Mouse (Mus musculus) embryonic facial prominence, embryonic 12.5 days (tissue): ENCODE results near the gene A930017K11Rik. TPM values are rescaled to one million over a fixed set of nuclear protein-coding genes. Genes with fewer than 3 reads are reported as not detected.

Experiments
- ATAC-seq: fragments of 200-750 bp; cut with Nextera tagmentation; 2 replicates; pipeline ENCODE4 v1.8.0; 2017; ENCODE audit not compliant: insufficient number of reproducible peaks, insufficient read depth, low FRiP score, low TSS enrichment
- H3K27ac ChIP-seq: fragments of 300-500 bp; sonication (generic); 2 replicates; pipeline ENCODE4 v1.5.1; 2016; ENCODE audit warnings: mild to moderate bottlenecking
- H3K27me3 ChIP-seq: fragments of 300-500 bp; sonication (generic); 2 replicates; pipeline ENCODE4 v1.6.1; 2016; ENCODE audit warnings: mild to moderate bottlenecking, moderate library complexity
- H3K36me3 ChIP-seq: fragments of 300-500 bp; sonication (generic); 2 replicates; pipeline ENCODE4 v1.6.1; 2016; ENCODE audit warnings: mild to moderate bottlenecking
- H3K4me1 ChIP-seq: fragments of 300-500 bp; sonication (generic); 2 replicates; pipeline ENCODE4 v1.6.1; 2016
- H3K4me2 ChIP-seq: fragments of 300-500 bp; sonication (generic); replicated peaks from 2 replicates; pipeline ENCODE4 v1.6.1; 2016; ENCODE audit warnings: mild to moderate bottlenecking, moderate library complexity
- H3K4me3 ChIP-seq: fragments of 300-500 bp; sonication (generic); 2 replicates; pipeline ENCODE4 v1.5.1; 2016; ENCODE audit warnings: mild to moderate bottlenecking
- H3K9ac ChIP-seq: fragments of 300-500 bp; sonication (generic); 2 replicates; pipeline ENCODE4 v1.6.1; 2016; ENCODE audit warnings: mild to moderate bottlenecking, moderate library complexity
- H3K9me3 ChIP-seq: fragments of 300-500 bp; sonication (generic); 2 replicates; pipeline ENCODE4 v1.6.1; 2016; ENCODE audit warnings: mild to moderate bottlenecking, moderate library complexity
- WGBS: fragments of 180-500 bp; shearing (Covaris S2); methylation state at CpG from one replicate; pipeline ENCODE4 v1.1.7; 2016; 5-methylcytosine and 5-hydroxymethylcytosine counted together
- polyA plus RNA-seq: library from polyadenylated mRNA; unstranded; fragments of >200 nt; fragmentation: Nextera tagmentation; extraction: Ambion mirVana; gene quantifications from 2 replicates; pipeline ENCODE4 v1.2.1, GENCODE M21; 2016

Gene A930017K11Rik
- polyA plus RNA-seq, result 0.14 and 0.20 TPM in 2 replicates

DNA sequence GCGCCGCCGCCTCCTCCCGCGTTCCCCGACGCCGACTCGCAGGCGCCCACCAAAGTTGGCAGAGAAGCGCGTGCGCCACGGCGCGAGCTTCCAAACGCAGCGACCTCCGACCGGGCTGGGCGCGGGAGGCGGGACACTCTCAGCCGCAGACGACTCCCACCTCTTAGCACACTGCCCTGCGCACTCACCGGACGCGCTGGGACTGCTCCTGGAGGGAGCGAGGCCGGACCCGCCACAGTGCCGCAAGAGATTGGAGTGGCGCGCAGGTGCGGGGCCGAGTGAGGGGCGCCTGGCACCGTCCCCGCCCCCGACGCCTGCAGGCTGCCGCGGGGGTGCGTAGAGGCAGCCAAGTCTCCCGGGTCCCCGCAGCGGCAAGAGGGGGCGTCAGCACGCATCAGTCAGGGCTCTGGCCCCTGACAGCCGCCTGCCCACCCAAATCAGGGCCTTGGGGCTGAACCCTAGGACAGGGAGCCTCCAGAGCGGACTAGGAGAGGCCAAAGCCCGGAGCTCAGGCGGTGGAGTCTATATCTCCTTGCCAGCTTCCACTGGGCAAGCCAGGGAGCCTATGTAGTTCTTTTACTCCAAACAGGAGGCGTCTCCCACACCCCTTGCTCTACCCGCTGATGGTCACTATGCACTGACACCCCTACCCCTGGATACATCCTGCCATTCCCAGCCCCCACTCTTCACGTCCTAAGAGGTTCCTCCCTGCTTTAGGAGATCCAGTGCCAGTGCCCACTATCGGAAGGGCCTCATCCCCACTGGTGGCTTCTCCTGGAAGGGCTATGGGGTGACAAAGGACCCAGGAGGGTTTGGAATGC, at the start of gene A930017K11Rik:
A930017K11Rik (minus strand) TSS at position 763 of the 821 bp plus-strand sequence.
- Histone ChIP-seq H3K4me2 (peak within 1 kb of the TSS; percentile 66), H3K4me3 (peak within 1 kb of the TSS; percentile 39), H3K9ac (peak within 1 kb of the TSS; percentile 41; the same call in 1 of the 2 replicates), H3K36me3 (no peaks in the 10 kb centered on the region), H3K9me3 (no peaks in the 10 kb centered on the region), H3K27me3 (peaks cover 50% of the 10 kb centered on the region), H3K27ac (no peak within 1 kb of the TSS), H3K4me1 (peaks cover 15% of the 10 kb centered on the region; the same call in 1 of the 2 replicates)
- ATAC-seq, result no peak
- 2% methylated on average over 58 of the region's 58 CpGs for WGBS

DNA sequence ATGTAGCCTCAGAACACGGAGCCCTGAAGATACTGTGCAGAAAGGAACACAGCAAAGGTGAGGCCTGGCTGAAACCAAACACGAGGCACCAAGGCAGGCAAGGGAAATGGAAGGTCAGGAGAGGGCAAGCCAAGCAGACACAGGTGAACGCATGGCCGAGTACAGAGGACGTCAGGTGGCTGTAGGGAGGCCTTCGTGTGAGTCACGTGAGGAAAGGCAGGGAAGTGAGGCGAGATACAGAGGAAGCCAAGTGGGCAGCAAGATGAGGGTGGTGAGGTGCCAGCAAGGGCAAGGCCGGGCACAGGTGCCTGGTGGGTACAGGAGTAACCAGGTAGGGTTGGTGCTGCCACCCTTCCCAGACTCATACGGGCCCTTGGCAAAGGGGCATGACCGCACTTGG, 46.1 kb upstream of the A930017K11Rik start:
- H3K27me3 ChIP-seq, result no peaks in the 10 kb centered on the region
- peaks cover 78% of the 10 kb centered on the region for H3K36me3 ChIP-seq
- no peak overlapping the region for H3K27ac ChIP-seq
- WGBS, result 90% methylated on average over 11 of the region's 11 CpGs
- no peak overlapping the region for H3K4me3 ChIP-seq
- H3K9me3 ChIP-seq, result no peaks in the 10 kb centered on the region
- no peak for ATAC-seq
- H3K9ac ChIP-seq, result no peak overlapping the region
- H3K4me2 ChIP-seq, result no peak overlapping the region
- H3K4me1 ChIP-seq, result no peaks in the 10 kb centered on the region

DNA sequence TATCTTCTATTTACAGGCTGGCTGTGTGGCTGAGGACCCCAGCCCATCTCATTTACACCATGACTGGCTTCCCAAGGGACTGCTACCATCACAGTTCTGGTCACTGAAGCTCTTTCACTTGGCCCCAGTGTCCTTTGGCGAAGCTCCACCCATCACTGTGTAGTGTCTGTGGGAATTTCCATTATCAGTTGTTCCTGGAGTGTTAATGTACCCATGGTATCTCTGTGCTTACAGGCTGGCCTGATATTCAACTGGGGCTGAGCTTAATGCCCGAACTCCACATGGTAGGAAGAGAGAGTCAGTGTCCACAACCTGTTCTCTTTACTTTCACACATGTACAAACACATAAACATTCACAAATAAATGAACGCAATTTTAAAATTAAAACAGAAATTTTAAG, 41.1 kb upstream of the A930017K11Rik start:
- no peak overlapping the region for H3K4me2 ChIP-seq
- H3K9me3 ChIP-seq, result no peaks in the 10 kb centered on the region
- no peak overlapping the region for H3K9ac ChIP-seq
- no peak for ATAC-seq
- WGBS, result 90% methylated on average over 3 of the region's 3 CpGs
- H3K36me3 ChIP-seq, result peaks cover 88% of the 10 kb centered on the region
- no peaks in the 10 kb centered on the region for H3K27me3 ChIP-seq
- no peak overlapping the region for H3K27ac ChIP-seq
- no peaks in the 10 kb centered on the region for H3K4me1 ChIP-seq
- no peak overlapping the region for H3K4me3 ChIP-seq

DNA sequence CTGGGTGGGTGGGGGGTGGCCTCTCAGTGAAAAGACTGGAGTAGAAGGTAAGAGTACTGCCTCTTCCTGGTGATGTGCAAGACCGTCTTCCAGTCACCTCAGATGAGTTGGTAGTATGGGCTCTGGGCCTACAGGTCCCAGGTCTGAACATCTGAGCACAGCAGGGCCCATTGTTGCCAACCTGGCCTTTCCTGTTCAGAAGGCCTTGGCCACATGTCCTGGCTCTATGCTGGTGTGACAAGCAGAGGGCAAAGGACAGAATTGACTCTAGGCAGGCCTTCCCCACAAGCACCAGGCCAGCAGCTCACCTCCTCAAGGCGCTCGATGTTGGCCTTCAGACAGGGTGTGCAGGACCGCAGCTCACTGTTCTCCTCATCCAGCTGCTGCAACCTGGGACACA, 39.9 kb upstream of the A930017K11Rik start:
- ATAC-seq, result no peak
- WGBS, result 86% methylated on average over 4 of the region's 4 CpGs
- Histone ChIP-seq H3K4me1 (no peaks in the 10 kb centered on the region), H3K9ac (no peak overlapping the region), H3K9me3 (no peaks in the 10 kb centered on the region), H3K27me3 (no peaks in the 10 kb centered on the region), H3K4me3 (no peak overlapping the region), H3K36me3 (peaks cover 81% of the 10 kb centered on the region), H3K4me2 (no peak overlapping the region), H3K27ac (no peak overlapping the region)

DNA sequence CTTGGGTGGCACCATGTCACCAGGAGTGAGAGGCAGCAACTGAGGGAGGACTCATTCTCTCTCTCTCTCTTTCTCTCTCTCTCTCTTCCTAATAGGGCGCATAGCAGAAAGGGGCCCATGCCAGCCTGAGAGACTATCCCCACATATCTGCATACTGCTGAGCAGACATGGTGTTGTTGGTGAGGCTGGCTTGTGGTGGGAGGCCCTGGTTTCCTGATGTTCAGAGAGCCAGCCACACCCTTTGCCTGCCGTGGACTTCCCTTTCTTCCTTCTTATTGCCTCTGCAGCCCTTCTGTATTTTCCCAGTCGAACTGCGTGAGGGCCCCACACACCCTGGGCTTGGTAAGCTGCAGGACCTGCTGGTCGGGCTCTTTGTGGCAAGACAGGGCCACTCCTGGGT, 38.0 kb upstream of the A930017K11Rik start:
- H3K36me3 ChIP-seq, result peaks cover 62% of the 10 kb centered on the region
- no peaks in the 10 kb centered on the region for H3K27me3 ChIP-seq
- no peak for ATAC-seq
- H3K4me1 ChIP-seq, result no peaks in the 10 kb centered on the region
- WGBS, result 92% methylated on average over 5 of the region's 5 CpGs
- H3K9ac ChIP-seq, result no peak overlapping the region
- H3K4me2 ChIP-seq, result no peak overlapping the region
- no peak overlapping the region for H3K27ac ChIP-seq
- H3K9me3 ChIP-seq, result no peaks in the 10 kb centered on the region
- H3K4me3 ChIP-seq, result no peak overlapping the region

DNA sequence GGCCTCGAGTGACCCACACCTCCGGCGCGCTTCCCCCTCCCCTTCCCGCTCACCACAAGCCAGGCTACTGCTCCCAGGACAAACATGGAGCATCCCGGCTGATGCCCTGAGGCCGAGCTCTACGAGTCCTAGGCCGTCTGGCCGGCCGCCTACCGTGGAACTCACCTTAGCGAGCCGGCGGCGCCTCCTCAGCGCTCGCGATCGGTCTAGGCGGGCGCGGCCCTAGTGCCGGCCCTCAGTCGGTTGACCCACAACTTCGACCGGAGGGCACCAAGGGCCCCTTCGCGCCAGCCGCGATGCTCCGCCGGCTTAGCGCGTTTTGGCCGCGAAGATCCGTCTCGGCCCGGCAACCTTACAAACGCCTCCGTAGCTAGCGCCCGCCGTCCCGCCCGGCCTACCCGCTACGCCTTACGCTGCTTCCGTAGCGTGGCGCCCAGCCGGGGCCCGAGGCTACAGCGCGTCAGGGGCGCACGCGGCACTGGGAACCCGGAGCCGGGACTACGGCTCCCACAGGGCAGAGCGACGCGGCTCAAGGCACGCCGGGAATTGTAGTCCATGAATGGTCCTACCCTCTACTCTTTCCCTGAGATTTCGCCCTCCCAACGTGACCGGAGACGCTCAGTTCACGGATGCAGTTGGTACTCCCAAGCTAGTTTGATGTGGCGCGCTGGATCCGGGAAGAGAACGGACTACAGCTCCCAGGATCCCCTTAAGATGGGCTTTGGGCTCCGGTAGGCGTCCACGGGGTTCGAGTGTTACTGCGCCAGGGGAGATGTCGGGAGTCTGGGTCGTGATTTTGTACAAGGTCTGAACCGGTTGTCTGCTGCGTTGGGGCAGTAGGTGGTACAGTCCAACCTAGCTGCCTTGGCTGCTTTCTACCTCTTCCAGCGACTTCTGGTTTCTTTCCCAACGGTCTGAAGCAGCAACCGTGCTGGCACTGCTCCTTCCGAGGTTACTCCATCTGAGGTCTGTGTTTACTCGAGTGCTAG, 33.2 kb upstream of the A930017K11Rik start, which contains the start of gene Capn15:
Capn15 (minus strand) TSS at position 491 of the 989 bp plus-strand sequence.
- under 1% methylated on average over 91 of the region's 91 CpGs for WGBS
- Histone ChIP-seq H3K4me2 (peak within 1 kb of the TSS; percentile 80), H3K27ac (peak within 1 kb of the TSS; percentile 83), H3K9me3 (no peaks in the 10 kb centered on the region), H3K9ac (peak within 1 kb of the TSS; percentile 93), H3K4me1 (peaks cover 16% of the 10 kb centered on the region), H3K36me3 (peaks cover 18% of the 10 kb centered on the region), H3K4me3 (peak within 1 kb of the TSS; percentile 86), H3K27me3 (no peaks in the 10 kb centered on the region)
- peak; percentile 99 for ATAC-seq

DNA sequence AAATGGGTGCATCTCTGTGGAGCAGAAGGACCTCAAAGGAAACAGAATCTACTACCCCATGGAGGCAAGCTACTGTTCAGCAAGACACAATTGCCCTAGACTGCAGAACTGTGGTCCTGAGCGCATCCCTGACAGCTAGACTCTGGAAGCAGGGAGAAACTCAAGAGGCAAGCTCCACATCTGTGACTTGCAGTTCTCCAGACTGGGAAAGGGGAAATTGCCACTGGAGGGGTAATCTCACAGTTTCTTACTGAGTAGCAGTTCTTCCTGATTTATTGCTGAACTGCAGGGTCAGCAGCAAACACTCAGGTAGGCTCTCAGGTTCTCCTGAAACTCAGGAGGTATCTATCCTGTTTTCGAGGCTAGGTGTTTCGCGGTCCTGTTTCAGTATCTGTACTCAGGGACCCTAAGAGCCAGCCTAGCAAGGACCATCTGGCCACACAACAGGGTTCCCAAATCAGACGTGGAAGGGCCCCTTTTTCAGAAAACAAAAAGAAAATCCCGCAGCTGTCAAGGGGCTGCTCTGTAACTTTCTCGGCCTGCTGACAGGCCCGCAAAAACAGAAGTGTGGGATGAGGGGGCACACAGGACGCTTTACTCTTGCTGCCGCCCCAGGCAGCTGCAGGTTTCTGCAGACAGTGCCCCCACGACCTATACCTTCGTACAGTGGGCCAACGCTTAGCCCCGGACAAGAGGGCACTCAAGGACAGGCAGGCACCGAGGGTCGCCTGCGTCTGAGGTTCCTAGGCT, 32.4 kb upstream of the A930017K11Rik start:
- Histone ChIP-seq H3K4me3 (peak overlapping the region; percentile 86), H3K9ac (peak overlapping the region; percentile 93), H3K9me3 (no peaks in the 10 kb centered on the region), H3K36me3 (peaks cover 10% of the 10 kb centered on the region), H3K27ac (peak overlapping the region; percentile 83), H3K4me2 (peak overlapping the region; percentile 80), H3K4me1 (peaks cover 16% of the 10 kb centered on the region), H3K27me3 (no peaks in the 10 kb centered on the region)
- ATAC-seq, result no peak; the same call in 1 of the 2 replicates
- 12% methylated on average over 17 of the region's 17 CpGs for WGBS

DNA sequence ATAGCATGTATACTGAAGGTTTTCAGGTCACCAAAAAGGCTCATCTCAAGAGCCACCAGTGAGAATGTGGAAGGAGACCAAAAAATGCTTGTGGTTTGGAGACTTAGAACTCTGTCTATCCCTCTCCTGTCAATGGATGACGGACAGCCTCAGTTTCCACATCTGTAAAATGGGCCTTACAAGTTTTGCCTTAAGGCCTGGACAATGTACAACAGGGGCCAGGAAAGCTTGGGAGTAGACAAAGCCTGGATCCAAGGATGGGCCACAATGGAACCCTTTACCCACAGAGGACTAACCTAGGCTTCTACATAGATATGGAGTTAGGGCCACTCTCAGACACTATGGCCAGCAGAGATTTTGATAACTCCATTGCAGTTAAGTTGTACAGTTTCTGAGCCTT, 31.7 kb upstream of the A930017K11Rik start:
- 0 out of 2 replicates have a peak, but pooled peaks cover 5% of the 10 kb centered on the region for H3K36me3 ChIP-seq
- WGBS, result 90% methylated on average over 1 of the region's 1 CpGs
- H3K27me3 ChIP-seq, result no peaks in the 10 kb centered on the region
- H3K27ac ChIP-seq, result no peak overlapping the region
- H3K9me3 ChIP-seq, result no peaks in the 10 kb centered on the region
- no peak for ATAC-seq
- H3K9ac ChIP-seq, result no peak overlapping the region; the same call in 1 of the 2 replicates
- peak overlapping the region; percentile 86; the same call in 1 of the 2 replicates for H3K4me3 ChIP-seq
- H3K4me1 ChIP-seq, result peaks cover 16% of the 10 kb centered on the region
- peak overlapping the region; percentile 80 for H3K4me2 ChIP-seq

DNA sequence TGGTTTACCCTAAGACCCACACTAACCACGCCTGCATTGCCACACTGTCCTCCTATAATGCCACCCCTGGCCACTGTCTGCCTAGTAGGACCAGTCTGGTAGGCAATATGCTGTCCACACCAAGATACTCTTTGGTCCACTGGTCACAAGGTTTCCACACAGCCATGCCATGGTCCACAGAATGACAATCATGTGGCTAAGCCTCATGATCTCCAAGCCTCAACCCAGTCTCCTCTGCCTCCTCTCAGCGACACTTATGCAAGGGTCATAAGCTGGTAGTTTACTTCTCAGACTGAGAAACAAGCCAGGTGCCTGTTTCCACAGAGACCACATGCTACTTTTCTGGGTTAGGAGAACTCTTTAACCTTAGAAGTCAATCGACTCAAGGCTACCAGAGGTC, 30.5 kb upstream of the A930017K11Rik start:
- Histone ChIP-seq H3K4me2 (no peak overlapping the region), H3K27me3 (no peaks in the 10 kb centered on the region), H3K27ac (no peak overlapping the region), H3K4me1 (peaks cover 16% of the 10 kb centered on the region), H3K4me3 (no peak overlapping the region), H3K36me3 (0 out of 2 replicates have a peak, but pooled peaks cover 9% of the 10 kb centered on the region), H3K9ac (no peak overlapping the region), H3K9me3 (no peaks in the 10 kb centered on the region)
- no peak for ATAC-seq
- WGBS, result 88% methylated on average over 3 of the region's 3 CpGs

DNA sequence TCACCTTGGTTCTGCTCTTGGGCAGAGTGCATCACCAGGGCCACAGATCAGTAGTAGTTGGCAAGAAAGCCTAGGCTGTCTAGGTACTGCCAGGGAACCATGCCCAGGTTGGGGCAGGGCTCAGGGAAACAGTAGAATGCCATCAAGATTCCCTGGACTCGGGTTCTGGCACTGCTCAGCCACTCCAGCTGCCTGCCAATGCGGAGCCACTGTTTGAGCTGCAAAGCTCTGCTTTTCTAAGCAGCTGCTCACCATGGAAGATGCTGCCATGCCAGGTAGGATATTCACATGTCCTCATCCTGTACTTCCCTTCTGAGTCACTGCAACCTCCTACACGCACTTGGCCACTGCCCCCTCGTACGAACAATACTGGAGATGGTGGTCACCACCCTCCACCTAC, 28.5 kb upstream of the A930017K11Rik start:
- Histone ChIP-seq H3K9ac (no peak overlapping the region), H3K27ac (no peak overlapping the region), H3K4me2 (no peak overlapping the region), H3K9me3 (no peaks in the 10 kb centered on the region), H3K27me3 (no peaks in the 10 kb centered on the region), H3K36me3 (0 out of 2 replicates have a peak, but pooled peaks cover 6% of the 10 kb centered on the region), H3K4me3 (no peak overlapping the region), H3K4me1 (peaks cover 16% of the 10 kb centered on the region)
- 88% methylated on average over 5 of the region's 5 CpGs for WGBS
- ATAC-seq, result no peak
